Mouse (Mus musculus) cerebellum, adult 2 months (tissue): ENCODE results near the gene Abcc9.

Experiments used
- CTCF ChIP-seq: fragments of 200-500 bp; IDR thresholded peaks from 2 replicates; pipeline ENCODE4 v1.5.1; 2011; ENCODE audit warnings: low read depth, mild to moderate bottlenecking, control low read depth, low read length, moderate library complexity, borderline replicate concordance; ENCODE audit not compliant: insufficient read depth
- POLR2A ChIP-seq: fragments of 200-500 bp; IDR thresholded peaks from 2 replicates; pipeline ENCODE4 v1.6.1; 2011; ENCODE audit warnings: low read length, control low read depth, borderline replicate concordance; ENCODE audit not compliant: insufficient read depth

- TF ChIP-seq CTCF (no peak), POLR2A (no peak)
These were observed 19.6 kb upstream of the Abcc9 start for GRCm38 (mm10) chr6:142721731-142722130.
